Mouse (Mus musculus) liver, embryonic 14.5 days (tissue): Measurements from ENCODE around the gene Eif3c. TPM values are rescaled to one million over a fixed set of nuclear protein-coding genes. Genes with fewer than 3 reads are reported as not detected.

Experiments
- ATAC-seq: fragments of 200-750 bp; cut with Nextera tagmentation; 2 replicates; pipeline ENCODE4 v1.8.0; 2017; ENCODE audit warnings: moderate number of reproducible peaks, mild to moderate bottlenecking, moderate library complexity; ENCODE audit not compliant: insufficient read depth
- DNase-seq, 3 experiments: peaks; one replicate each; pipeline ENCODE4 v3.0.0-alpha.2; 2012 to 2013; ENCODE audit warnings: low read depth in 3 of 3, low spot score in 3 of 3
- H3K27ac ChIP-seq: fragments of 300-500 bp; sonication (generic); 2 replicates; pipeline ENCODE4 v1.5.1; 2014; ENCODE audit warnings: moderate library complexity, mild to moderate bottlenecking, control low read depth, inconsistent platforms
- H3K27me3 ChIP-seq: fragments of 300-500 bp; sonication (generic); 2 replicates; pipeline ENCODE4 v1.6.1; 2014; ENCODE audit warnings: mild to moderate bottlenecking, low read length, moderate library complexity; ENCODE audit not compliant: control insufficient read depth, insufficient read depth
- H3K36me3 ChIP-seq: fragments of 300-500 bp; sonication (generic); replicated peaks from 2 replicates; pipeline ENCODE4 v1.6.1; 2014; ENCODE audit warnings: low read depth; ENCODE audit not compliant: control insufficient read depth, insufficient read depth
- H3K4me1 ChIP-seq, 2 experiments: fragments of 200-500 bp in 1 of 2; fragments of 300-500 bp in 1 of 2; sonication (generic) in 1 of 2; replicated peaks; 2 replicates each; pipeline ENCODE4 v1.6.1; 2012 to 2014; ENCODE audit warnings: antibody characterized with exemption in 1 of 2, inconsistent platforms in 1 of 2, low read length in 1 of 2; ENCODE audit not compliant: control insufficient read depth in 2 of 2, insufficient read depth in 2 of 2
- H3K4me2 ChIP-seq: fragments of 300-500 bp; sonication (generic); 2 replicates; pipeline ENCODE4 v1.6.1; 2014; ENCODE audit warnings: low read depth, mild to moderate bottlenecking, control low read depth, moderate library complexity
- H3K4me3 ChIP-seq, 2 experiments: fragments of 200-500 bp in 1 of 2; fragments of 300-500 bp in 1 of 2; sonication (generic) in 1 of 2; 2 replicates each; pipeline ENCODE4 v1.5.1; 2012 to 2014; ENCODE audit warnings: low read depth in 2 of 2, low read length in 2 of 2, mild to moderate bottlenecking in 2 of 2, control low read depth in 1 of 2, inconsistent platforms in 1 of 2, moderate library complexity in 1 of 2; ENCODE audit not compliant: insufficient read depth in 1 of 2
- H3K9ac ChIP-seq: fragments of 300-500 bp; sonication (generic); replicated peaks from 2 replicates; pipeline ENCODE4 v1.6.1; 2014; ENCODE audit warnings: mild to moderate bottlenecking, control low read depth, moderate library complexity
- H3K9me3 ChIP-seq: fragments of 300-500 bp; sonication (generic); 2 replicates; pipeline ENCODE4 v1.6.1; 2016; ENCODE audit warnings: low read length, mixed read lengths; ENCODE audit not compliant: control insufficient read depth
- CTCF ChIP-seq: IDR thresholded peaks from 2 replicates; pipeline ENCODE4 v1.5.1; 2016; ENCODE audit warnings: antibody characterized with exemption, low read depth, control low read depth
- EP300 ChIP-seq: IDR thresholded peaks from 2 replicates; pipeline ENCODE4 v1.6.1; 2016; ENCODE audit warnings: antibody characterized with exemption, low read depth
- WGBS: fragments of 180-500 bp; shearing (Covaris S2); extraction: QIAGEN DNeasy Blood & Tissue Kit; methylation state at CpG from one replicate; pipeline ENCODE4 v1.1.7; 2014; ENCODE audit not compliant: insufficient replicate concordance; 5-methylcytosine and 5-hydroxymethylcytosine counted together
- polyA plus RNA-seq, 2 experiments: library from polyadenylated mRNA; depleted of rRNA in 1 of 2; stranded (reverse) in 1 of 2; unstranded in 1 of 2; fragments of >200 nt; fragmentation: Nextera tagmentation in 1 of 2; extraction: Ambion mirVana in 1 of 2; gene quantifications; 2 replicates each; pipeline versions ENCODE4 v1.2.1 to v1.2.3; 2012 to 2014

The Eif3c gene
- polyA plus RNA-seq, 2 experiments: 58.0 to 94.4 TPM

DNA sequence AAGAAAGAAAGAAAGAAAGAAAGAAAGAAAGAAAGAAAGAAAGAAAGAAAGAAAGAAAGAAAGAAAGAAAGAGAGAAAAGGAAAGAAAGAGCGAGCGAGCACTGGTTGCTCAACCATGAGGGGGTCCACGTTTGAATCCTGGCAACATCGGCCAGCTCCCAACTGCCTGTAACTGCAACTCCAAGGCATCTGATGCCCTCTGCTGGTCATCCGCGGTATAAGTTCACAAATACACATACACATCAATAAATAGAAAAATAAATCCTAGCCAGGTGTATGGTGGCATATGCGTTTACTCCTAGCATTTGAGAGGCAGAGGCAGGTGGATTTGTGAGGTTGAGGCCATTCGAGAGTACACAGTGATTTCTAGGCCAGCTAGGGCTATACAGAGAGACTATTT is 10.7 kb upstream of the Eif3c start:
- TF ChIP-seq CTCF: peak; percentile 86
- no peak for TF ChIP-seq EP300
- Histone ChIP-seq H3K27ac (no peak overlapping the region), H3K4me2 (no peak overlapping the region), H3K9ac (no peak overlapping the region), H3K4me3 (no peak overlapping the region), H3K36me3 (no peaks in the 10 kb centered on the region), H3K9me3 (no peaks in the 10 kb centered on the region), H3K4me1 (no peaks in the 10 kb centered on the region), H3K27me3 (no peaks in the 10 kb centered on the region)
- DNase-seq (peak; percentile 52 to 59 (median 56)), ATAC-seq (no peak)
- WGBS: 36% methylated on average over 8 of the region's 8 CpGs

DNA sequence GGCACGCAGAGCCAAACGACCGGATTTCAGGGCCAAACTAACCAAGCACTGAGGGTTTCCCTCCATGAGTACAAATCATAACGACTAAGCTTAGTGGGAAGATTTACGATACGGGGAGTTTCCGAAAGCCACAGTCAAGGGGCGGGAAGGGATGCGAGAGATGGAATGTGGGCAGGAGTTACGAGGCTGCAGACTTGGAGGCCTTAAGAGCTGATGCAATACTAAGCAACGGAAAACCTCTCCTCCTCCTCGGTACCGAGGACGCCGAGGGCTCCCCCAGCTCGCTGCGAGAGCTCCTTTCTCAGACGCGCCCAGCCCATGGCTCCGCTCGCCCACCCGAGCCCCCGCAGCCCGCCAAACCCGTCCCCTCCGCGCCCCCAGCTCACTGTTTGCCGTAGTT is 518 bp downstream of the Eif3c start:
- DNase-seq (peak in 2 of 3 experiments; percentile 20 to 43), ATAC-seq (peak; percentile 24)
- peak overlapping the region; percentile 92 for H3K9ac ChIP-seq
- peak overlapping the region; percentile 68 for H3K27ac ChIP-seq
- no peaks in the 10 kb centered on the region for H3K27me3 ChIP-seq
- TF ChIP-seq EP300: no peak
- no peak for TF ChIP-seq CTCF
- peaks cover 3 to 7% of the 10 kb centered on the region in 2 experiments; a peak in 3 of 4 replicates for H3K4me1 ChIP-seq
- no peaks in the 10 kb centered on the region for H3K9me3 ChIP-seq
- H3K36me3 ChIP-seq: peaks cover 37% of the 10 kb centered on the region
- peak overlapping the region; percentile 89 for H3K4me2 ChIP-seq
- under 1% methylated on average over 28 of the region's 28 CpGs for WGBS
- H3K4me3 ChIP-seq: peak overlapping the region; percentile 96 to 99

DNA sequence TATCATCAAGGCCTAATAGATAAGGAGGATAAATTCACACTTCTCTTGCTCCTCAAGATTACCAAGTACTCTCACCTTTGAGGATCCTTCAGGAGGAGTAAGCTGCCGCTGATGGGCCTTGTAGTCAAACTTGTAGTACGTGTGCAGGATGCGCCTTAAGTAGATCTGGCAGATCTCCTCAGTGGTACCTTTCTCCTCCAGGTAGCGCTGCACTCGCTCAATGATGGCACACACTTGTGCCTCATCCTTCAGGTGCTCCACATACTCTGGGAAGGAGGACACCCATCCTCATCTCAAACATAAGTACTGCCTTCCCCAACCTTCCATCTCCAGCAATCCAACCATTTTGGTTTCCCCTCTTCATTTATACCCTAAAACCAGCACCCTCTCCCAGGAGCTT is 9.6 kb downstream of the Eif3c start:
- Histone ChIP-seq H3K4me1 (no peaks in the 10 kb centered on the region), H3K4me2 (no peak overlapping the region), H3K27ac (no peak overlapping the region), H3K27me3 (no peaks in the 10 kb centered on the region), H3K36me3 (peaks cover 86% of the 10 kb centered on the region), H3K9ac (no peak overlapping the region), H3K4me3 (no peak overlapping the region), H3K9me3 (no peaks in the 10 kb centered on the region)
- DNase-seq: no peak
- TF ChIP-seq CTCF (no peak), EP300 (no peak)
- no peak for ATAC-seq
- WGBS: 89% methylated on average over 5 of the region's 5 CpGs

DNA sequence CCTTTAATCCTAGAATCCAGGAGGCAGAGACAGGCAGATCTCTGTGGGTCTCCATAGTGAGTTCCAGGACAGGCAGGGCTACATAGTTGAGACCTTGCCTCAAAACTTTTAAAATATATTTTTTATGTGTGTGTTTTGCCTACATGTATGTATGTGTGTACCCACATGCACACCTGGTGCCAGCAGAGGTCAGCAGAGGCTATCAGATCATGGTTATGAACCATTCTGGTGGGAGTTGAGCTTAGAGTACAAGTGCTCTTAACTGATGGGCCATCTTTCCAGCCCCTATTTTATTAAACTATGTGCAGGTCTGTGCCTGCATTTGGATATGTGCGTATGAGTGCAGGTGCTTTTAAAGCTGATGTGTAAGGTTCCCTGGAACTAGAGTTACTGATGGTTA is 11.4 kb downstream of the Eif3c start:
- Histone ChIP-seq H3K4me1 (no peaks in the 10 kb centered on the region), H3K4me3 (no peak overlapping the region), H3K9ac (no peak overlapping the region), H3K9me3 (no peaks in the 10 kb centered on the region), H3K27me3 (no peaks in the 10 kb centered on the region), H3K36me3 (peaks cover 88% of the 10 kb centered on the region), H3K27ac (no peak overlapping the region), H3K4me2 (no peak overlapping the region)
- ATAC-seq: no peak
- no peak for DNase-seq
- peak; percentile 29 for TF ChIP-seq CTCF
- no peak for TF ChIP-seq EP300
- 81% methylated on average over 1 of the region's 1 CpGs for WGBS

DNA sequence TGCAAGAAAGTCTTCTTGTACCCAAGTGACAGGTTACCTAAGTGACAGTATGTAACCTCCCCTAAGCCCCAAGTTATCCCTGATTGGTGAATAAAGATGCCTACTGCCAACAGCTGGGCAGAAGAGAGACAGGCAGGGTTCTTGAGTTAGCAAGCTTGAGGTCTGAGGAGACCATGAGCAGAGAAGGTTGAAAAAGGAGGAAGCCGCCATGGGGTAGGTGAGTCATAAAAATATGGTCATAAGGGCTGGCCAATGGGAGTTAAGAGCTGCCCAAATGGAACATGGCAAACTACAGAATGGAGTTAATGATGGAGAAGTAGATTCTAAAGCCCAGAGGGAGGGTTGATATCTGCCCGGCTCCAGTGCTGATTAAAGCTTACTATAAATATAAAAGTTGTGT is 20.6 kb downstream of the Eif3c start:
- Histone ChIP-seq H3K4me3 (no peak overlapping the region), H3K27me3 (no peaks in the 10 kb centered on the region), H3K36me3 (peaks cover 43% of the 10 kb centered on the region), H3K4me2 (no peak overlapping the region), H3K27ac (no peak overlapping the region), H3K4me1 (no peaks in the 10 kb centered on the region), H3K9me3 (no peaks in the 10 kb centered on the region), H3K9ac (no peak overlapping the region)
- no peak for ATAC-seq
- no peak for TF ChIP-seq EP300
- no peak for TF ChIP-seq CTCF
- WGBS: 73% methylated on average over 2 of the region's 2 CpGs
- DNase-seq: no peak

DNA sequence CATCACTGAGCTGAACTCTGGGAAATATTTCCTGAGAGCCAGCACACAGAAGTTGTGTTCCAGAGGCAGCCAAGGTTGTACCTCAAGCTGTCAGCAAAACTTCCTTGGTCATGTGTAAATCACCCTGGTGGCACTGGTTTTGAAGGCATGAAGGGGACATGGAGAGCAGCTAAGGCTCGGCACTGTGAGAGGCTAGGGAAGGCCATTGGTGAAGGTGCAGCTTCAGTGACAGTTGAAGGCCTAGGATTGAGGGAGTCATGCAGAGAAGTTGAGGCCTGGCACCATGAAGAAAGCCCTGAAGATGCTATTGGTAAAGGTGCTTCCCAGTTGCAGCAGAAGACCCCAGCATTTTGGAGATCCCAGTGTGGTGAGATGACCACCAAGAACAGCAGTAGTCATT is 24.6 kb downstream of the Eif3c start:
- Histone ChIP-seq H3K4me1 (no peaks in the 10 kb centered on the region), H3K4me3 (no peak overlapping the region), H3K36me3 (peaks cover 6% of the 10 kb centered on the region), H3K9me3 (no peaks in the 10 kb centered on the region), H3K27me3 (peaks cover 5% of the 10 kb centered on the region), H3K9ac (no peak overlapping the region), H3K4me2 (no peak overlapping the region), H3K27ac (no peak overlapping the region)
- ATAC-seq (no peak), DNase-seq (no peak)
- no peak for TF ChIP-seq CTCF
- 57% methylated on average over 1 of the region's 1 CpGs for WGBS
